Mouse (Mus musculus) lung, postnatal 0 days (tissue): ENCODE measurements around the gene Ndufb3. TPM values are rescaled to one million over a fixed set of nuclear protein-coding genes. Genes with fewer than 3 reads are reported as not detected.
A peak's percentile ranks its signal among the peaks of the same experiment; 100 is the strongest.

Source experiments
- ATAC-seq: fragments of 200-750 bp; cut with Nextera tagmentation; 2 replicates; pipeline ENCODE4 v1.8.0; 2017; ENCODE audit warnings: moderate library complexity
- DNase-seq: peaks from one replicate; pipeline ENCODE4 v3.0.0-alpha.2; 2016; ENCODE audit warnings: low spot score
- H3K27ac ChIP-seq: fragments of 300-500 bp; sonication (generic); 2 replicates; pipeline ENCODE4 v1.5.1; 2014; ENCODE audit warnings: antibody characterized with exemption, mild to moderate bottlenecking, low read length, mixed read lengths
- H3K27me3 ChIP-seq: fragments of 300-500 bp; sonication (generic); replicated peaks from 2 replicates; pipeline ENCODE4 v1.6.1; 2014; ENCODE audit warnings: low read length, mixed read lengths; ENCODE audit not compliant: insufficient read depth
- H3K36me3 ChIP-seq: fragments of 300-500 bp; sonication (generic); 2 replicates; pipeline ENCODE4 v1.6.1; 2014; ENCODE audit warnings: low read length, mixed read lengths; ENCODE audit not compliant: insufficient read depth
- H3K4me1 ChIP-seq: fragments of 300-500 bp; sonication (generic); 2 replicates; pipeline ENCODE4 v1.6.1; 2014; ENCODE audit warnings: antibody characterized with exemption, low read depth, low read length, mixed read lengths; ENCODE audit not compliant: insufficient read depth
- H3K4me2 ChIP-seq: fragments of 300-500 bp; sonication (generic); replicated peaks from 2 replicates; pipeline ENCODE4 v1.6.1; 2014; ENCODE audit warnings: low read depth, mild to moderate bottlenecking, low read length, moderate library complexity, mixed read lengths
- H3K4me3 ChIP-seq: fragments of 300-500 bp; sonication (generic); 2 replicates; pipeline ENCODE4 v1.5.1; 2014; ENCODE audit warnings: low read depth, low read length
- H3K9ac ChIP-seq: fragments of 300-500 bp; sonication (generic); replicated peaks from 2 replicates; pipeline ENCODE4 v1.6.1; 2014; ENCODE audit warnings: low read depth, mild to moderate bottlenecking
- H3K9me3 ChIP-seq: fragments of 300-500 bp; sonication (generic); 2 replicates; pipeline ENCODE4 v1.6.1; 2016; ENCODE audit warnings: low read length, mixed read lengths
- CTCF ChIP-seq: IDR thresholded peaks from 2 replicates; pipeline ENCODE4 v1.5.1; 2016; ENCODE audit warnings: antibody characterized with exemption, mild to moderate bottlenecking
- EP300 ChIP-seq: IDR thresholded peaks from 2 replicates; pipeline ENCODE4 v1.6.1; 2016; ENCODE audit warnings: antibody characterized with exemption, mild to moderate bottlenecking, control low read depth
- WGBS: fragments of 180-500 bp; shearing (Covaris S2); extraction: QIAGEN DNeasy Blood & Tissue Kit; methylation state at CpG from one replicate; pipeline ENCODE4 v1.1.7; 2014; 5-methylcytosine and 5-hydroxymethylcytosine counted together
- polyA plus RNA-seq: library from polyadenylated mRNA; unstranded; fragments of >200 nt; fragmentation: Nextera tagmentation; extraction: Ambion mirVana; gene quantifications from 2 replicates; pipeline ENCODE4 v1.2.1, GENCODE M21; 2015

Gene Ndufb3
- polyA plus RNA-seq, 1 experiment from 2014 or later = 163 TPM

- Histone ChIP-seq H3K36me3 (no peaks in the 10 kb centered on the region), H3K4me2 (no peak overlapping the region), H3K9me3 (no peaks in the 10 kb centered on the region), H3K27me3 (no peaks in the 10 kb centered on the region), H3K4me3 (no peak overlapping the region), H3K27ac (no peak overlapping the region), H3K4me1 (no peaks in the 10 kb centered on the region), H3K9ac (no peak overlapping the region)
- TF ChIP-seq CTCF (no peak), EP300 (no peak)
- ATAC-seq (peak; percentile 67), DNase-seq (peak; percentile 75)
- WGBS = 55% methylated on average over 3 of the region's 3 CpGs
Measured at GRCm38 (mm10) chr1:58614424-58614823, 28.2 kb downstream of the Ndufb3 start.

DNA sequence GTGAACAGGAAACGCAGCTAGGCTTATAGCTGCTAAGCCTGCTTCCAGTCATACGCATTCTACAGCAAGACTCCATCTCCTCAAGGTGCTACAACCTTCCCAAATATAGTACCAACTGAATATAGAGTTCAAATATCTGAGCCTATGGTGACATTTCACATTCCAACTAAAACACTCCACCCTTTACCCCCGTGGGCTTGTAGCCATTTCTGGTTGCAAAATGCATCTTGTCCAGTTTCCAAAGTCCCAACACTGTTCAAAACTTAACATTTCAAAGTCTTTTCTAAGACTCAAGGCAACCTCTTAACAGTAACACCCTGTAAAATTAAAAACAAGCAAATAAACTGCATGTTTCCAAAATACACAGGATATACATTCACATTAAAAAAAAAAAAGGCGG lies 29.0 kb downstream of the Ndufb3 start:
- H3K36me3 ChIP-seq = no peaks in the 10 kb centered on the region
- H3K4me1 ChIP-seq = no peaks in the 10 kb centered on the region
- no peak overlapping the region for H3K4me3 ChIP-seq
- DNase-seq (peak; percentile 10), ATAC-seq (no peak)
- H3K9me3 ChIP-seq = no peaks in the 10 kb centered on the region
- no peaks in the 10 kb centered on the region for H3K27me3 ChIP-seq
- no peak overlapping the region for H3K9ac ChIP-seq
- no peak for TF ChIP-seq CTCF
- no peak for TF ChIP-seq EP300
- no peak overlapping the region for H3K4me2 ChIP-seq
- WGBS = 83% methylated on average over 4 of the region's 4 CpGs
- no peak overlapping the region for H3K27ac ChIP-seq

GRCm38 (mm10) chr1:58616176-58616575 lies 30.0 kb downstream of the Ndufb3 start:
- Histone ChIP-seq H3K4me1 (no peaks in the 10 kb centered on the region), H3K36me3 (no peaks in the 10 kb centered on the region), H3K27me3 (no peaks in the 10 kb centered on the region), H3K9me3 (no peaks in the 10 kb centered on the region), H3K4me3 (no peak overlapping the region), H3K4me2 (no peak overlapping the region), H3K9ac (no peak overlapping the region), H3K27ac (no peak overlapping the region)
- ATAC-seq = no peak
- 73% methylated on average over 3 of the region's 3 CpGs for WGBS
- no peak for TF ChIP-seq EP300
- no peak for TF ChIP-seq CTCF
- no peak for DNase-seq

- TF ChIP-seq EP300 (no peak), CTCF (no peak)
- no peak for ATAC-seq
- WGBS = 59% methylated on average over 5 of the region's 5 CpGs
Measured at GRCm38 (mm10) chr1:58617076-58617475, 30.9 kb downstream of the Ndufb3 start.

GRCm38 (mm10) chr1:58617978-58618668 lies 31.9 kb downstream of the Ndufb3 start:
- H3K27me3 ChIP-seq = no peaks in the 10 kb centered on the region
- H3K4me3 ChIP-seq = no peak overlapping the region
- DNase-seq (no peak), ATAC-seq (no peak)
- H3K4me1 ChIP-seq = no peaks in the 10 kb centered on the region
- H3K27ac ChIP-seq = no peak overlapping the region
- TF ChIP-seq CTCF (no peak), EP300 (no peak)
- no peaks in the 10 kb centered on the region for H3K9me3 ChIP-seq
- H3K9ac ChIP-seq = no peak overlapping the region
- no peaks in the 10 kb centered on the region for H3K36me3 ChIP-seq
- 73% methylated on average over 6 of the region's 6 CpGs for WGBS
- no peak overlapping the region for H3K4me2 ChIP-seq

More at GRCm38 (mm10) chr1:58617076-58617475, 30.9 kb downstream of the Ndufb3 start:
- H3K4me2 ChIP-seq = no peak overlapping the region
- H3K27me3 ChIP-seq = no peaks in the 10 kb centered on the region
- no peaks in the 10 kb centered on the region for H3K36me3 ChIP-seq
- no peaks in the 10 kb centered on the region for H3K4me1 ChIP-seq
- no peak overlapping the region for H3K27ac ChIP-seq
- no peaks in the 10 kb centered on the region for H3K9me3 ChIP-seq
- H3K9ac ChIP-seq = no peak overlapping the region
- DNase-seq = peak; percentile 35
- no peak overlapping the region for H3K4me3 ChIP-seq

GRCm38 (mm10) chr1:58618766-58619165 lies 32.6 kb downstream of the Ndufb3 start:
- TF ChIP-seq CTCF (no peak), EP300 (no peak)
- Histone ChIP-seq H3K4me2 (no peak overlapping the region), H3K4me1 (no peaks in the 10 kb centered on the region), H3K9me3 (no peaks in the 10 kb centered on the region), H3K4me3 (no peak overlapping the region), H3K27me3 (no peaks in the 10 kb centered on the region), H3K36me3 (no peaks in the 10 kb centered on the region), H3K9ac (no peak overlapping the region), H3K27ac (no peak overlapping the region)
- 90% methylated on average over 2 of the region's 2 CpGs for WGBS
- no peak for ATAC-seq
- no peak for DNase-seq
